Mouse (Mus musculus): ENCODE data around the gene Ipo9.

GRCm38 (mm10) chr1:135457860-135458259 lies 27.6 kb upstream of the Ipo9 start:
- no peak for TF ChIP-seq FLI1 (IDR thresholded peaks at IDR 0.05; ENCODE audit: low read length)
- no peak for TF ChIP-seq GATA1 (IDR thresholded peaks at IDR 0.05; ENCODE audit: borderline replicate concordance, low read length)
